Mouse (Mus musculus): ENCODE results near the gene Gja3. TPM values are rescaled to one million over a fixed set of nuclear protein-coding genes. Genes with fewer than 3 reads are reported as not detected.

Gja3 gene
- 13.3 and 15.3 TPM in 2 replicates for polyA plus RNA-seq (2016; fragmentation: Nextera tagmentation; extraction: Ambion mirVana)

DNA sequence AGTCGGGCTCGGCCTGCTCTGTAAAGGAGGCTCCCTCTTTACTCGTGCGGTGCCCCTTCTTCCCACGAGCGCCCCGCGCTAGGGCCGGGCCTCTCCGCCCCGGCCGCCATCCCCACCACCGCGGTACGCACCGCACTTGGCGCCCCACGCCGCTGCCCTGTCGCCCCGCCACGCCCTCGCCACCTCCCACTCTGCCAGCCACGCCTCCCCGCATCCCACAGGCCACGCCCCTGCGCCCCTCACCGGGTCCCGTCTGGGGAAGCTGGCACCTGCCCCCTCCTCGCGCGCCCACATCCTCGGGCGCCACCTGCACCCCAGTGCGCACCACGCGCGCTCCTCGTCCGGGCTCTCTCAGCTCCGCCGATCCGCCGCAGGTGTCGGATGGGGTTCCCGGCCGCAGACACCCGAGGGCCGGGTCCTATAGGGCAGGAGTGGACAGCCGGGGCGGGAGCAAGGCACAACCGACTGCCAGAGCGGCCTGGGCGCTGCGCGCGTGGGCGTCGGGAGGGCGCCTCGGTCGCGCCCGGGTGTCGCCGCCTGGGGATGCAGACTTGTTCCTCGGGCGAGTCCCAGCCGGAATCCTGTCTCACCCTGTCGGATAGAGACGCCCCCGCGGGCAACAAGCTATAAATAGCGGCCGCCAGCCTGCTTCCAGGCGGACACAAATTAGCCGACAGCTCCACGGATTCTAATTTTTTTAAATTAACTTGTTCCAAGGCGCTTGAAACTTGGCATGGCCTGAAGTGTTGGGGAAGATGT is at the start of gene Gja3:
Gene Gja3 (minus strand): TSS at position 538 of the 759 bp plus-strand sequence.
- Histone ChIP-seq H3K27me3 (replicated peaks) (peaks cover 50% of the 10 kb centered on the region), H3K9ac (peak within 1 kb of the TSS; percentile 63)
- WGBS = under 1% methylated on average over 73 of the region's 79 CpGs

DNA sequence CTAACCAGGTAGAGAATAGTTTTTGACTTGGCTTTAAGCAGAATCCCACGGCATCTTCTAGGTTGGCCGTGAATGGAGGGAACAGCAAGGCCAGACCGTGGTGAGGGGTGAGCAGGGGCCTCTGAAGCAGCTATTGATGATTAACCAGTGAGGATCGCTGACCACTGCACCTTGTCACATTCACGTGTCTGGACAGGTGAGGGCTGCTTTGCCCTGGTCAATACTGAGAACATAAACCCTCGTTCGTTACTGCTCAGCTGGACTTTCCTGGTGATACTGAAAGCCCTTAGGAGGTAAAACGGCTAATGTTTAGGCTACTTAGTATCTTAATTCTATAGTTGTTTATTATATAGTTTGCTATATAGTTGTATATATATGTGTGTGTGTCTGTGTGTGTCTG is 49.2 kb upstream of the Gja3 start:
- H3K27me3 ChIP-seq (replicated peaks) = peaks cover 66% of the 10 kb centered on the region
- H3K4me1 ChIP-seq (replicated peaks) = peaks cover 6% of the 10 kb centered on the region
- H3K4me2 ChIP-seq = no peak overlapping the region
- H3K27ac ChIP-seq (ENCODE audit: poor library complexity, severe bottlenecking) = no peak overlapping the region
- no peaks in the 10 kb centered on the region for H3K36me3 ChIP-seq
- no peak for ATAC-seq (ENCODE audit: insufficient number of reproducible peaks, low FRiP score)
- WGBS = 69% methylated on average over 8 of the region's 8 CpGs
- H3K4me3 ChIP-seq = no peak overlapping the region
- no peak overlapping the region for H3K9ac ChIP-seq
- no peaks in the 10 kb centered on the region for H3K9me3 ChIP-seq (replicated peaks)

More for the DNA sequence above, at the start of gene Gja3:
- H3K36me3 ChIP-seq = no peaks in the 10 kb centered on the region
- peak; percentile 73 for ATAC-seq (ENCODE audit: insufficient number of reproducible peaks, low FRiP score)
- peaks cover 6% of the 10 kb centered on the region for H3K4me1 ChIP-seq (replicated peaks)
- no peaks in the 10 kb centered on the region for H3K9me3 ChIP-seq (replicated peaks)
- H3K27ac ChIP-seq (ENCODE audit: poor library complexity, severe bottlenecking) = peak within 1 kb of the TSS; percentile 15; the same call in 1 of the 2 replicates
- peak within 1 kb of the TSS; percentile 80 for H3K4me2 ChIP-seq
- peak within 1 kb of the TSS; percentile 70 for H3K4me3 ChIP-seq

DNA sequence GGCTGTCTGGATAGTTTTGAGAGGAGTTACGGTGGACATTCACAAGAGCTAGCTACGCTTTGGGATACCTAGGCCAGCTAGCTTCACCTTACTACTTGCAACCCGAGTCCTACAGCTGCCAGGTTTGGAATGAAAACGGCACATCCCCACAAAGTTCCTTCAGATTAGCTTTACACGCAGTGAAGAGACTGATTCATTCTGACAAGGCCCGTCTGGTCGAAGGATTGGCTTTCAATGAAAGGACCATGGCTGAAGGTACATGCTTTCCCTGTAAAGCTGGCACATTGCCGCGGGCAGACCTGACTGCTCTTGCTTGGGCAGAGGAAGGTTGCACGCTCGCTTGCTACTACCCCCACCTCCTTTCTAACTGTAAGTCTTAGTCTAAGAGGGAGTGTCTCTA is 47.8 kb upstream of the Gja3 start:
- Histone ChIP-seq H3K27me3 (replicated peaks) (peaks cover 70% of the 10 kb centered on the region), H3K27ac (ENCODE audit: poor library complexity, severe bottlenecking) (no peak overlapping the region), H3K4me1 (replicated peaks) (peaks cover 6% of the 10 kb centered on the region), H3K36me3 (no peaks in the 10 kb centered on the region), H3K9me3 (replicated peaks) (no peaks in the 10 kb centered on the region), H3K4me2 (no peak overlapping the region), H3K4me3 (no peak overlapping the region), H3K9ac (no peak overlapping the region)
- no peak for ATAC-seq (ENCODE audit: insufficient number of reproducible peaks, low FRiP score)
- WGBS = 46% methylated on average over 11 of the region's 11 CpGs

DNA sequence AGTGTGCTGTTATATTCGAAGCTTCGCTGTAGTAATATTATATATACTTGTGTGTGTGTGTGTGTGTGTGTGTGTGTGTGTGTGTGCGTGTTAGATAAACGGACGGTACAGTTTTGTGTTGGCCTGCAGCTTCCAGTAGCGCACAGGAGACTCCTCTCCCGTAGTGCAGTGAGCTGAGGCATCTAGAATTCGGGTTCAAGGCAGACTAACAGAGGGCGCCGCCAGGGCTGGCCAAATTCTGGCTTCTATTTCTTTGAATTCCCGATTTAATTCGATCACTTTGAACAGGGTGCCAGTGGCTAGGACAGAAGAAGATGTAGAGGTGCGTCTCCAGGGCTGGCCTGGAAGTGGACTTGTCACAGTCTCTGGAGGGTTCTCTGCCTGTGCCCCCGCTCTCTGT is 47.2 kb upstream of the Gja3 start:
- 11% methylated on average over 14 of the region's 14 CpGs for WGBS
- Histone ChIP-seq H3K9ac (no peak overlapping the region), H3K9me3 (replicated peaks) (no peaks in the 10 kb centered on the region), H3K4me2 (peak overlapping the region; percentile 100), H3K4me1 (replicated peaks) (peaks cover 6% of the 10 kb centered on the region), H3K36me3 (no peaks in the 10 kb centered on the region), H3K27ac (ENCODE audit: poor library complexity, severe bottlenecking) (no peak overlapping the region), H3K4me3 (peak overlapping the region; percentile 69), H3K27me3 (replicated peaks) (peaks cover 76% of the 10 kb centered on the region)
- ATAC-seq (ENCODE audit: insufficient number of reproducible peaks, low FRiP score) = no peak

DNA sequence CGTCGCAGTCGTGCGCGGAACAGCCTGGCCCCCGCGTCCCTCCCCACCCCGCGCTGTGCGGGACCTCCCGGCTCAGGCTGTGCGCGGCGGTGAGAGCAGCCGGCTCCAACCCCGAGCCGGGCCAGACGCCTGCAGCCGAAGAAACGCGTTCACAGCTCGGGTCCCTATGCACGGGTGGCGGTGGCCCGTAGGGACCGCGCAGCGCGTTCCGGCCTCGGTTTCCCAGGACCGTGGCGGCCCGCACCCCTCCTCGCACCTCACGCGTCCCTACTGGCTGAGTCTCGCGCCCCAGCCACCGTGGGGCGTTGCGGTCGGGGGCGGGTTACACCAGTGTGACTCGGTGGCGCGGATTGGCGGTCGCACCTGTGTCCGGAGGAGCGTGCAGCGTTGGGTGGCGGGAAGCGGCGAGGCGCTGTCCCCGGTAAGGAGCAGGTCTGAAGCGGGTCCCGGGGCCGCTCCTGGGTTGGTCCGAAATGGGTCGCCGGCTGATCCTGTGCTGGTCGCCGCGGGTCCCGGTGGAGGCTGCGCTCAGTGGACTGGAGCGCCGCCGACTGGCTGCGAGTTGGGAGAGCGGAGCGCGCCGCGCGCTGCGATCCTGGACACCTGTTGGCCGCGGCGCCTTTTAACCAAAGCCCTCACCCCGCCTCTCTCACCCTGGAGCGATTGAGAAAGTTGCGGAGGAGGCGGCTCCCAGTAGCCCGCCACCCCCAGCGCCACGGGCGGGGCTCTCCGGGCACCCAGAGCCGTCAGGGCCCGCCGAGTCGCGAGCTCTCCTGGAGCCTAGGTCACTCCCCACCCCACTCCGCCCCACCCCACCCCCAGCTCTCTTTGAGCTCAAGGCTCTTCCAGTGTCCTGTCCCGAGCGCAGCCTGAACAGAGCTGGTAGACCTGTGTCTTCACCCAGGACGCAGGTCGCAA is 46.5 kb upstream of the Gja3 start, which contains the start of gene Gjb2:
Gene Gjb2 (minus strand): TSS at position 597 of the 918 bp plus-strand sequence.
- Histone ChIP-seq H3K27me3 (replicated peaks) (peaks cover 82% of the 10 kb centered on the region), H3K9me3 (replicated peaks) (no peaks in the 10 kb centered on the region), H3K4me2 (peak within 1 kb of the TSS; percentile 100), H3K4me3 (peak within 1 kb of the TSS; percentile 69), H3K27ac (ENCODE audit: poor library complexity, severe bottlenecking) (no peak within 1 kb of the TSS), H3K4me1 (replicated peaks) (peaks cover 6% of the 10 kb centered on the region), H3K9ac (peak within 1 kb of the TSS; percentile 64), H3K36me3 (no peaks in the 10 kb centered on the region)
- WGBS = under 1% methylated on average over 100 of the region's 101 CpGs
- no peak for ATAC-seq (ENCODE audit: insufficient number of reproducible peaks, low FRiP score)

DNA sequence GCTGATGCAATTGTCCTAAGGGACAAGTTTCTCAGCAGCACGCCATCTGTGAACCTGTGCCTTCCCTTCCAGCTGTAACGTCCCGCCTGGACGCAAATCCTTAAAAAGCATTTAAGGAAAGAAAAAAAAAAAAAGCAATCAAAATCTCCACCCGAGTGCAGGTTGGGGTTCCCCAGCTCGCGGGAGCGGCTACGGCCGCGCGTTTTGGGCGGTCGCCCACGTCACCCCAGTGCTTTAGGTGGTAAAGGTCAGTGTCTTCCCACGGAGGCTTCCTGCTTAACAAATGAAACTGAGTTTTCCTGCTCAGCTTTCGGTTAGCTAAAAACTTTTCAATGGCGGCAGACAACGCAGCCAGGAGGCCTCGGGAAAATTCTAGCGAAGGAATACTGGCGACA is 45.8 kb upstream of the Gja3 start:
- WGBS = 3% methylated on average over 22 of the region's 22 CpGs
- no peaks in the 10 kb centered on the region for H3K36me3 ChIP-seq
- H3K4me2 ChIP-seq = peak overlapping the region; percentile 100
- no peaks in the 10 kb centered on the region for H3K9me3 ChIP-seq (replicated peaks)
- peaks cover 6% of the 10 kb centered on the region for H3K4me1 ChIP-seq (replicated peaks)
- peaks cover 82% of the 10 kb centered on the region for H3K27me3 ChIP-seq (replicated peaks)
- H3K4me3 ChIP-seq = peak overlapping the region; percentile 69
- ATAC-seq (ENCODE audit: insufficient number of reproducible peaks, low FRiP score) = no peak
- peak overlapping the region; percentile 64 for H3K9ac ChIP-seq
- H3K27ac ChIP-seq (ENCODE audit: poor library complexity, severe bottlenecking) = no peak overlapping the region

DNA sequence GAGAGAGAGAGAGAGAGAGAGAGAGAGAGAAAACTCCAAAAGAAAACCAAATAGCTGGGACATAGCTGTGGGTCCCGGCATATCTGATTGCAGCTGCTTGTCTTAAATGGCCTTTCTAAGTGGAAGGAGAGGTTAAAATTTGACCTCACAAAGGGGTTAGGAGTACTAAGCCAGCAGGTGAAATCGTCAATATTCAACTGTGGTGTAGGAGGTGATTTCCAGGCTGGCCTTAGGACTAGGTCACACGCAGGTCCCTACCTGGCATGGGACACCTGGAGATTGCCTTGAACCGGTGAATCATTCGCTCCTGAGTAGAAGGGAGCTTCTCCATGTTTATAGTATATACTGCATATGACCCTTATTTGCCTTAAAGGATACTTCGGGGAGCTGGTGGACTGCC is 45.2 kb upstream of the Gja3 start:
- H3K4me3 ChIP-seq = no peak overlapping the region

DNA sequence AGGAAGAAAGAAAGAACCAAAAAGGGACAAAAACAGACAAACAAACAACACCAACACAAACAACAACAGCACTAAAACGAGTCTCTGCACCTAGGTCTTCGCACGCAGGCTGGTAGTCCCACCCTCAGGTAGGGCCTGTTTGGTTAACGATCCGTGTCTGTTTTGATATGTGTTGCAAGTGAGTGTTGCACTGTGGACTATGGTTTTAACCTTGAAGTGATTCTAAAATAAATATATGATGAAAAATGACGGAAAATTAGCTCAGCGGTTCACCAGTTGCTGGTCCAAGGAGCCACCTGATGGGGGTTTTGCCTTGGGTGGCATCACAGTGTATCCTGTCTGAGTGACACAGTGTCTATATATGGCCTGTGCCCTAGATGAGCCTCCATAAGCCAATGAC is 43.7 kb upstream of the Gja3 start:
- H3K9ac ChIP-seq = no peak overlapping the region
- no peaks in the 10 kb centered on the region for H3K9me3 ChIP-seq (replicated peaks)
- H3K4me3 ChIP-seq = no peak overlapping the region
- H3K27me3 ChIP-seq (replicated peaks) = peaks cover 68% of the 10 kb centered on the region
- peaks cover 6% of the 10 kb centered on the region for H3K4me1 ChIP-seq (replicated peaks)
- no peaks in the 10 kb centered on the region for H3K36me3 ChIP-seq
- ATAC-seq (ENCODE audit: insufficient number of reproducible peaks, low FRiP score) = no peak
- H3K27ac ChIP-seq (ENCODE audit: poor library complexity, severe bottlenecking) = no peak overlapping the region
- H3K4me2 ChIP-seq = no peak overlapping the region
- 77% methylated on average over 7 of the region's 7 CpGs for WGBS

More for the DNA sequence above, 45.2 kb upstream of the Gja3 start:
- Histone ChIP-seq H3K27me3 (replicated peaks) (peaks cover 78% of the 10 kb centered on the region), H3K27ac (ENCODE audit: poor library complexity, severe bottlenecking) (no peak overlapping the region), H3K4me1 (replicated peaks) (peaks cover 6% of the 10 kb centered on the region), H3K9me3 (replicated peaks) (no peaks in the 10 kb centered on the region), H3K36me3 (no peaks in the 10 kb centered on the region), H3K4me2 (no peak overlapping the region), H3K9ac (no peak overlapping the region)
- no peak for ATAC-seq (ENCODE audit: insufficient number of reproducible peaks, low FRiP score)
- 55% methylated on average over 6 of the region's 6 CpGs for WGBS

DNA sequence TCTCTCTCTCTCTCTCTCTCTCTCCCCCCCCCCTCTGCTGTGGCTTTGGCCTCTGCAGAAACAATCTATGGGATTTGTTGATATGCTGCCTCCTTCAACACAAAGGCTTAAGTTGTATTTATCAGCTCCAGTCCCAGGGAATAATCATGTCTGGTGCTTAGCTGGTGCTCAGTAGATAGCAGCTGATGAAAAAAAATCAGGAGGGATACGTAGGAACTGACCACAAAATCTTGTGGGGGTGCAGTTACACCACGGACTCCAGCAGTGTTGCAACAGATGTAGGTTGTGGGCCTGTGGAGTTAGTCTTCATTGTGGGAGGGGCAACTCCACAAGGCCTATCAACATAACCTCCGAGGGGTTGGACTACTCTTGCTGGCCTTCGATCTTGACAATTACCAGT is 38.0 kb upstream of the Gja3 start:
- H3K27ac ChIP-seq (ENCODE audit: poor library complexity, severe bottlenecking) = no peak overlapping the region
- no peaks in the 10 kb centered on the region for H3K9me3 ChIP-seq (replicated peaks)
- 46% methylated on average over 4 of the region's 4 CpGs for WGBS
- H3K27me3 ChIP-seq (replicated peaks) = peaks cover 16% of the 10 kb centered on the region
- H3K4me1 ChIP-seq (replicated peaks) = no peaks in the 10 kb centered on the region
- no peak overlapping the region for H3K4me2 ChIP-seq
- ATAC-seq (ENCODE audit: insufficient number of reproducible peaks, low FRiP score) = no peak
- no peak overlapping the region for H3K9ac ChIP-seq
- no peak overlapping the region for H3K4me3 ChIP-seq
- H3K36me3 ChIP-seq = no peaks in the 10 kb centered on the region

DNA sequence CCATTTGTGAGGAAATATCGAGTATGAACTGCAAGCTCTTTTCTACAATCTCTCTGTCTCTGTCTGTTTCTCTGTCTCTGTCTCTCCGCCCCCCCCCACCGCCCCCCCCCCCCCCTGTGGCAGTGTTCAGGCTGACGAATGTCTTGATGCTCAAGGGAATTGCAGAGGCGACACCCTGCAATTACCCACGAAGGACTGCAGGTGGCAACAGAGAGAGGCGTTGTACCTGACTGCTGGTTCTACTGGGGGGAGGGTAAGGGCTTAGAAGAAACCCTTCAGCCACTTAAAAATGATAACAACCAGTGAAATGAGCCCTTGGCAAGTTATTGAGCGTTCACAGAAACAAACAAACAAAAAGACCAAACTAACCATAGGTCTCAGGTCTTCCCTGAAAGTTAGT is 35.1 kb upstream of the Gja3 start:
- H3K4me2 ChIP-seq = no peak overlapping the region
- no peaks in the 10 kb centered on the region for H3K9me3 ChIP-seq (replicated peaks)
- no peak overlapping the region for H3K27ac ChIP-seq (ENCODE audit: poor library complexity, severe bottlenecking)
- no peak overlapping the region for H3K4me3 ChIP-seq
- H3K9ac ChIP-seq = no peak overlapping the region
- H3K36me3 ChIP-seq = no peaks in the 10 kb centered on the region
- peaks cover 4% of the 10 kb centered on the region; the same call in 1 of the 2 replicates for H3K27me3 ChIP-seq (replicated peaks)
- no peak for ATAC-seq (ENCODE audit: insufficient number of reproducible peaks, low FRiP score)
- no peaks in the 10 kb centered on the region for H3K4me1 ChIP-seq (replicated peaks)
- 7% methylated on average over 7 of the region's 8 CpGs for WGBS

DNA sequence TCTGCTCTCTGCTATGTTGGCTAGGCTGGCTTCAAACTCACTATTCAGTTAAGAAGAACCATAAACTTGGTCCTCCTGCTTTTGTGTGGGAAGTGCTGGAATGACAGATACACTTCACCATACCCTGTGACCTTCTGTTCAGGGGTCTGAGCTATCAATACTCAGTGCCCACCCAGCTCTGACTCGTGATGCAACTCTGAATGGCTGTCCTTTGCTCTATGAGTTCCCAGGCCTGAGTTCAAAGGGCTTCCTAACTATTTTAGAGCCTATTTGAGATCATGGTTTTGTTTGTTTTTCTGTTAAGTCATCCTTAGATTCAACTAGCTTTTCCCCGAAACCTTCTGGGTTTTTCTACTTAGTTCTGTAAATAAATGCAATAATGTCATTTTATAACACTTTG is 32.1 kb upstream of the Gja3 start:
- no peak overlapping the region for H3K9ac ChIP-seq

More for the DNA sequence above, 32.1 kb upstream of the Gja3 start:
- ATAC-seq (ENCODE audit: insufficient number of reproducible peaks, low FRiP score) = no peak
- H3K4me1 ChIP-seq (replicated peaks) = peaks cover 2% of the 10 kb centered on the region; the same call in 1 of the 2 replicates
- no peaks in the 10 kb centered on the region for H3K27me3 ChIP-seq (replicated peaks)
- no peaks in the 10 kb centered on the region for H3K9me3 ChIP-seq (replicated peaks)
- 55% methylated on average over 2 of the region's 2 CpGs for WGBS
- H3K4me3 ChIP-seq = no peak overlapping the region
- no peak overlapping the region for H3K27ac ChIP-seq (ENCODE audit: poor library complexity, severe bottlenecking)
- H3K4me2 ChIP-seq = no peak overlapping the region
- H3K36me3 ChIP-seq = no peaks in the 10 kb centered on the region

Measured in heart, embryonic 12.5 days (tissue).